In the genomic region with DNA sequence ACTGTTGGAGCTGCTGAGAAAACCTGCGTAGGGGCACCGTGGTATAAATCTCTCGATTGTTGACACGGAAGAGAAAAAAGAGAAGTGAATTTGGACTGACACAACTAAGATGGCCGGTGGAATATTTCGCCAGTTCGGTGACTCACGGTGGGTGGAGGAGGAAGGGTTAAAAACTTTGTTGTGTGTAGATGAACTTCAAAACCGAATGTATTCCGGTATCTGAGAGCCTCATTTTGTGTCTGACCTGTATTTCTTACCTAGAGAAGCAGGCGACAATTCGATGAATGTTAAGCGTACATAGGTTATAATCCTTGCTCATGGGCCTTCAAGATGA, we compare ENCODE assay signal across 8 mouse cellular contexts. TPM values are rescaled to one million over a fixed set of nuclear protein-coding genes. Genes with fewer than 3 reads are reported as not detected.
DNase-seq lines count a peak whose midpoint lies in the region; ATAC-seq lines count a peak whose summit lies in the region.

No protein-coding gene starts in this region.

- no peak for DNase-seq in kidney, postnatal 36 days
- no peak for DNase-seq in c-Kit-positive CD71-positive TER-119-positive erythroid progenitor cells, embryonic 14.5 days (ENCODE audit: low spot score)
- DNase-seq in spleen, adult 18-20 months, result no peak
- DNase-seq in T-cell, adult 2 months (ENCODE audit: low spot score), result no peak

- ATAC-seq in kidney, embryonic 15.5 days (replicated peaks; ENCODE audit: low FRiP score), result no peak
- no peak; the same call in 1 of the 2 replicates for ATAC-seq in hindbrain, embryonic 16.5 days
- no peak; the same call in 1 of the 2 replicates for ATAC-seq in midbrain, embryonic 16.5 days

- peak overlapping the region; percentile 99 for H3K27ac ChIP-seq in kidney, embryonic 15.5 days
- H3K27ac ChIP-seq in brown adipose tissue, adult 24 weeks (replicated peaks; ENCODE audit: low read depth, low read length), result peak overlapping the region; percentile 71
- peak overlapping the region; percentile 99 for H3K27ac ChIP-seq in hindbrain, embryonic 16.5 days (ENCODE audit: low read depth, low read length)
- peak overlapping the region; percentile 99 for H3K27ac ChIP-seq in midbrain, embryonic 16.5 days (ENCODE audit: low read length)

- no peaks in the 10 kb centered on the region for H3K27me3 ChIP-seq in kidney, embryonic 15.5 days
- no peaks in the 10 kb centered on the region for H3K27me3 ChIP-seq in hindbrain, embryonic 16.5 days (replicated peaks; ENCODE audit: control insufficient read depth, insufficient read depth, low read length)
- H3K27me3 ChIP-seq in midbrain, embryonic 16.5 days (ENCODE audit: control insufficient read depth, insufficient read depth, low read depth, low read length), result no peaks in the 10 kb centered on the region

- H3K9ac ChIP-seq in kidney, embryonic 15.5 days, result peak overlapping the region; percentile 80
- peak overlapping the region; percentile 97 for H3K9ac ChIP-seq in hindbrain, embryonic 16.5 days (ENCODE audit: low read depth, low read length)
- peak overlapping the region; percentile 68 for H3K9ac ChIP-seq in midbrain, embryonic 16.5 days (ENCODE audit: low read depth, low read length)

- peak overlapping the region; percentile 67 for H3K4me3 ChIP-seq in kidney, embryonic 15.5 days (replicated peaks)
- peak overlapping the region; percentile 94 for H3K4me3 ChIP-seq in brown adipose tissue, adult 24 weeks (ENCODE audit: insufficient read depth, low read depth, low read length)
- peak overlapping the region; percentile 92 for H3K4me3 ChIP-seq in hindbrain, embryonic 16.5 days (ENCODE audit: low read length)
- peak overlapping the region; percentile 95 for H3K4me3 ChIP-seq in midbrain, embryonic 16.5 days (ENCODE audit: low read depth, low read length)

- H3K4me1 ChIP-seq in kidney, embryonic 15.5 days, result peaks cover 12% of the 10 kb centered on the region
- no peaks in the 10 kb centered on the region for H3K4me1 ChIP-seq in brown adipose tissue, adult 24 weeks (ENCODE audit: control insufficient read depth, insufficient read depth, insufficient read length, low read length)
- H3K4me1 ChIP-seq in hindbrain, embryonic 16.5 days (ENCODE audit: control insufficient read depth, insufficient read depth, low read depth, low read length), result peaks cover 8% of the 10 kb centered on the region
- H3K4me1 ChIP-seq in midbrain, embryonic 16.5 days (ENCODE audit: control insufficient read depth, insufficient read depth, low read length), result peaks cover 20% of the 10 kb centered on the region

- H3K4me2 ChIP-seq in kidney, embryonic 15.5 days, result peak overlapping the region; percentile 60
- H3K4me2 ChIP-seq in hindbrain, embryonic 16.5 days (ENCODE audit: low read length), result peak overlapping the region; percentile 63
- peak overlapping the region; percentile 81 for H3K4me2 ChIP-seq in midbrain, embryonic 16.5 days (ENCODE audit: low read length)

- peaks cover 13% of the 10 kb centered on the region; the same call in 1 of the 2 replicates for H3K36me3 ChIP-seq in kidney, embryonic 15.5 days
- no peaks in the 10 kb centered on the region for H3K36me3 ChIP-seq in hindbrain, embryonic 16.5 days (ENCODE audit: control insufficient read depth, insufficient read depth, low read length)
- no peaks in the 10 kb centered on the region for H3K36me3 ChIP-seq in midbrain, embryonic 16.5 days (ENCODE audit: control insufficient read depth, insufficient read depth, low read length)

- no peaks in the 10 kb centered on the region for H3K9me3 ChIP-seq in kidney, embryonic 15.5 days (replicated peaks)
- no peaks in the 10 kb centered on the region for H3K9me3 ChIP-seq in hindbrain, embryonic 16.5 days (ENCODE audit: control insufficient read depth, low read length)
- H3K9me3 ChIP-seq in midbrain, embryonic 16.5 days (replicated peaks; ENCODE audit: control insufficient read depth, low read length, poor library complexity, severe bottlenecking), result no peaks in the 10 kb centered on the region

- WGBS in kidney, embryonic 15.5 days, result 9% methylated on average over 13 of the region's 13 CpGs
- 11% methylated on average over 13 of the region's 13 CpGs for WGBS in hindbrain, embryonic 16.5 days
- 11% methylated on average over 13 of the region's 13 CpGs for WGBS in midbrain, embryonic 16.5 days

RNA-seq across cellular contexts. Expression of gene Glg1, which starts 0.4 kb away (rescaled TPM):
- polyA plus RNA-seq in kidney, embryonic 15.5 days (2015; fragmentation: Nextera tagmentation; extraction: Ambion mirVana), result 76.0 and 78.0 TPM in 2 replicates
- polyA plus RNA-seq in brown adipose tissue, adult 24 weeks (2012; ENCODE audit: insufficient read depth, insufficient read length, missing spikeins), result 13.9 and 21.8 TPM in 2 replicates
- 58.1 and 66.1 TPM in 2 replicates for polyA plus RNA-seq in hindbrain, embryonic 16.5 days (2015; fragmentation: Nextera tagmentation; extraction: Ambion mirVana)
- polyA plus RNA-seq in midbrain, embryonic 16.5 days (2015; fragmentation: Nextera tagmentation; extraction: Ambion mirVana), result 59.7 and 63.3 TPM in 2 replicates

RNA-seq across cellular contexts. Expression of gene Rfwd3, which starts 40.6 kb away (rescaled TPM):
- polyA plus RNA-seq in kidney, embryonic 15.5 days (2015; fragmentation: Nextera tagmentation; extraction: Ambion mirVana), result 69.1 and 72.4 TPM in 2 replicates
- polyA plus RNA-seq in brown adipose tissue, adult 24 weeks (2012; ENCODE audit: insufficient read depth, insufficient read length, missing spikeins), result 7.0 and 9.1 TPM in 2 replicates
- polyA plus RNA-seq in hindbrain, embryonic 16.5 days (2015; fragmentation: Nextera tagmentation; extraction: Ambion mirVana), result 21.7 and 26.6 TPM in 2 replicates
- 20.3 and 23.0 TPM in 2 replicates for polyA plus RNA-seq in midbrain, embryonic 16.5 days (2015; fragmentation: Nextera tagmentation; extraction: Ambion mirVana)
